Mouse (Mus musculus) B cell, adult 2 months (primary cell): Measurements from ENCODE around the gene Limk2.

Experiments used
- DNase-seq, 2 experiments: peaks; one replicate each; pipeline ENCODE4 v3.0.0; 2022

Limk2 gene

DNA sequence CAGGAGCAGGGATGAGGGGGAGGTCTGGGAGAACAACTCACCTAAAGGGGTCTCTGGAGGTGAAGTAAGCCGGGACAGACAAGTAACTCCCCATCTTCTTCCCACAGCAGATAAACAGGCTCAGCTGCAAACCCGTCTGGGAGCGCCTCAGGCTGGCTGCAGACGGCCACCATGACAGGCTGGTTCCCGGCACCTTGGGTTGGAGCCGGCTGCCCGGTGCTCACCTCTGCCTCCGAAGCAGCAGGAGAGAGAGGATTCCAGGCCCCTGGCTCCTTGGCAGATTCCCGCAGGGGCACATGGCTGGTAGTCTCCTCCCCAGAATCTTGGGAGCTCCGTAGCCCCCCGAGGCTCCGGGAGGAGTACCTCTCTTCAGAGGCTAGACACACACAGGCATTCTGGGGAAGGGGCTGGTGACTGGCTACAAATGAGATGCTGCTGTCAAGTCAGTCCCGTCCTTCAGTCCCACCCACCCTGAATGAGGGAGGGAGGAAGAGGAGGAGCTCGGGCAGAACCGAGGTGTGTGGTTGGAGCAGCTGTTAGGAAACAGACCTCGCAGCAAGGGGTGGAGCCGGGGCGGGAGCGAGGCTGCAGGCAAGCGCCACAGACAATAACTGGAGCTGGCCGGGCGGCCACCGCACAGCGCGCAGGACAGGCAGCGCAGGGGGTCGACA, 37.9 kb downstream of the Limk2 start:
- peak; percentile 58 to 59 for DNase-seq

DNA sequence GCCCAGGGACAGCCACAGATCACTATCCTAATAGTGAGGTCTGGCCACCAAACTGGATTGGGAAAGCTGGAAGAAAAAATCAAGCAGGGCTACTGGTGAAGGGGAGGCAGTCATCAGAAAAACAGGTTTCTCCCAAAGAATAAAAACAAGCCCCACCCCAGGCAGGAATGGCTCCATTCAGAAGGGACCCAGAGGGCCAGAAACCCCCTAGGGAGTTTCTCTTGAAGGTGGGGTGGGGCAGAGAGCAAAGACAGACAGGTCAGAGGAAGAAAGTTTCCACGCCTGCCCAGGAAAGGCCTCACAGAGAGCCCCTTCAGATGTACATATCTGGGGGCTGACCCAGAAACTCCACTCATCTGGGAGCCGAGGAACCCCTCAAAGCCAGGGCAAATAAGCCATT, 38.8 kb downstream of the Limk2 start:
- DNase-seq, result no peak

DNA sequence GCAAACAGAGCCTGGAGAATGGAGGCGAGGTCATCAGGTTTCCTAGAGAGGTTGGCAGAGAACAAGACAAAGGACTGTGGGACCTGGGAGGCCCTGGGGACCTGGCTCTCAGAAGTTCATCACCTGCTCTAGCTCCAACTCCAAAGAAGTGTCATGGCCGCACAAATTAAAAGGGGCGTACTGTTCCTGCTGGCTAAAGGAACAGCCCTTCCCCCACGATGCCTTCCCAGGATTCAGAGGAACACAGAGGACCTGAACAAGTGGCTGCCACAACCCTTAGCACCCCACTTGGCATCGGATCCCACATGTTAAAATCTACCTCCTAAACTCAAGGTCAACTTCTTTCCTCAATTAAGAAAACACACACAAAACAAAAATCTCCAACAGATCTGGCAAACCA, 39.5 kb downstream of the Limk2 start:
- no peak for DNase-seq

DNA sequence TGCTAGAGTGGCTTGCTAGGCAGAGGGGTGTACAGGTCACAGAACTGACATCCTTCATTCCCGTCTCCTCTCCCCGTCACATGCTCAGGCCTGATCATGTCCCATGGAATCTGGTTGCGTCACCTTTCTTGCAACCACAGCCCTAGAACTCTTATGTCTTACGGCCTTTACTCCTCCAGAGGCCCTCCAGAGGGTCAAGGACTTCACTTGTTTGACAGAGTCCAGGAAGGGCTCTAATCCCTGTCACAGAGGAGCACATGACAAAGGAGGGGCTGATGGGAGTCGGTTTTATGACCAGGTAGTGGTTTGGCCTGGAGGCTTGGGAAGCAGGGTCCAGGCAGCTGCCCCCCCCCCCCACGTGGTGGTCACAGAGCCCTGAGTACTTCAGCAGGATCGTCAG, 40.0 kb downstream of the Limk2 start:
- no peak for DNase-seq

DNA sequence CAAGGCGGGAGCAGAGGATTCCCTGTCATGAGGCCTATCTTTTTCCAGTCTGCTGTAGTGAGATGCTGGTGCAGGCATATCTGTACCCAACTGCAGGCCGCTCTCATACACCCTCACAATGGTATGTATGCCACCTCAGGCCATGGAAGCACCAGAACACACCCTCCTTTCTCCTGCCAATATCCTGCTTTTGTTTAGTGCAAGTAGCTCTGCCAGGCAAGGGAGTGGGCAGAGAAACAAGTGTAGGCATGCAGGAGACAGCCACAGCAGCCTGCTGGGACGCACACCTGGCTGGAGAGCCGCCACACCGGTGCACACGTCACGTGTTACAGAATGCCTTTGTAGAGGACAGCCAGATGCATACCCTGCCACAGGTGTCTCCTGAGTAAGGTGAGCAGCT, 42.6 kb downstream of the Limk2 start:
- no peak for DNase-seq

DNA sequence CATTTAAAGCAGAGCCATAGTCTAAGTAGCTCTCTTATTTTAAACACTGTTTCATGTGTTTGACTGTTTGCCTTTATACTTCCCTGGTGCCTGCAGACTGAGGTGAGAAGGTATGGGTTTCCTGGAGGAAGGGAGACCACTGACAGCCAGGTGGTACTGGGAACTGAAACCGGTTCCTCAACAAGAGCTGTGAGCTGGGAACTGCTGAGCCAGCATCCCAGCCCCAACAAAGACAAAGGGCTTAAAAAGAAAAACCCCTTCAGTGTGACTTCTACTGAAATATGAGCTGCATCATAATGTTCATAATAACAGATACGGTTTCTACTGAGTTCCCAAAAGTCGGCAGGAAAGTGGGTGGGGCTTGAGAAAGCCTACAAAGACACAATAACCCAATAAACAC, 46.1 kb downstream of the Limk2 start:
- DNase-seq, result no peak

- DNase-seq, result no peak
These were observed 55.9 kb downstream of the Limk2 start for GRCm38 (mm10) chr11:3352990-3353585.

GRCm38 (mm10) chr11:3352131-3352530, 56.9 kb downstream of the Limk2 start:
- DNase-seq, result no peak

GRCm38 (mm10) chr11:3349343-3349695, 59.7 kb downstream of the Limk2 start:
- no peak for DNase-seq

DNA sequence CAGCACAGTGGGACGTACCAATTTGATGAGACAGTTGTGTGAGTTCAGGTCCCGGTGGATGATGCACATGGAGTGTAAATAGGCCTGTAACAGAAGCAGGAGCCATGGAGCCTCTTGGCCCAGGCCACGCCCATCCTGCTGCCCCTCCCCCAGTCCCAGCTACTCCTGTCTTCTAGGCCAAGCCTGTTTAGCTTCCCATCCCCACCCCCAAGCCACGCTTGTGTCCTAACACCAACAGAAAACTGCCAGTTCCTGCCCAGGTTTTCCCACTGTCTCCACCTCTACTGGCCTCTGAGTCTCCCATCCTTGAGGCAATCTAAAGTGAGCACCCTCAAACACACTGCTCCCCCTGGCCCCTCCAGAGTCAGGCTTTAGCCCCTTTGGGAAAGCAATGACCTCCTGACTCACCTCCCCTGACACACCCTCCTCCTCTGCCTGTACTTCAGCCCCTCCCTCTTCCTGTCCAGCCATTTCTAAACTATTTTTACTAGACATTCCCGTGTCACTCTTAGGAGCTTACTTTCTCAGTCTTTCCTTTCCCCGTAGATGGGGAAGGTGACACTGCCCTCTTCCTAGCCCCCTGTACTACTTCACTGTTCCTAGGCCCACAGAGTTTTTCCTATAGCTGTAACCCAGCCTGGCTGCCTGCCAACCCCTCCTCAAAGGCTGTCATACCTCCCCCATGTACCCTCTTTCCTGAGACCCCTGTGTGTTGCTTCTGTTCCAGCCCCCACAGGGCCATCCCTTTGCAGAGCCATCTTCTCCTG, 60.2 kb downstream of the Limk2 start:
- DNase-seq, result peak in 1 of 2 experiments; percentile 24

- DNase-seq, result no peak
These were observed 61.2 kb downstream of the Limk2 start for GRCm38 (mm10) chr11:3347835-3348195.

DNA sequence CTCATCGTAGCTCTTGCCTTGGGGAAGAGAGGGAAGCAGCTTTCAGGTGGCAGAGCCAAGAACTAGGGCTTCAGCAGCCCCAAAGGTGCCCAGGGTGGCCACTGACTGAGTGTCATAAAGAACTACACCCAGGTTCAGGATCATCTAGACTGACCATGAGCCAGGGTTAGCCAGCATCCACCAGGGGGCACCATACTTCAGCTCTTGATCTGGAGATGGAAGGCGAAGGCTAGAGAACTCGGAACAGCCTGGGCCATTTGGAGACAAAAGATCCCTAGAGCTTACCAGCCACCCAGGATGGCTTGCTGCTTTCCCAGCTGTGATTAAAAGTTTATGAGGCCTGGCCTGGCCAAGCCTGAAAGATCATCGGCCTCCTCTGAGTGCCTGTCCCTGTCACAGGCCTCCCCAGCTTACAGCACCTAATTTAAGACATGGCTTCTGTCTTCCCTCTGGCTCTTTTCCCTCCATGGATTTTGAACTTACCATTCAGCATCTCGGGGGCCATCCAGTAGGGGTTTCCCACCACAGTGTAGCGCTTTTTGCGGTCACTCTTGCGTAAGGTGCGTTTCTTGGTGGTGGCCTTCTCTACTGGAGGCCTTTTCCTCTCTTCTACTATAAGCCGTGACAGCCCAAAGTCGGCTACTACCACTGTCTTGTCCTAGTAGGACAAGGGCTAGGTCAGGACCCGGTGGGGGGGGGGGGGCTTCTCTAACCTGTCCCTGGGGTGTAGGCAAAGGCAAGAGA, 61.7 kb downstream of the Limk2 start:
- peak; percentile 93 to 94 for DNase-seq

- DNase-seq, result no peak
These were observed 62.6 kb downstream of the Limk2 start for GRCm38 (mm10) chr11:3346351-3346750.

GRCm38 (mm10) chr11:3344916-3345315, 64.1 kb downstream of the Limk2 start:
- peak; percentile 11 to 21 for DNase-seq

GRCm38 (mm10) chr11:3341476-3341875, 67.5 kb downstream of the Limk2 start:
- peak in 1 of 2 experiments; percentile 8 for DNase-seq

DNA sequence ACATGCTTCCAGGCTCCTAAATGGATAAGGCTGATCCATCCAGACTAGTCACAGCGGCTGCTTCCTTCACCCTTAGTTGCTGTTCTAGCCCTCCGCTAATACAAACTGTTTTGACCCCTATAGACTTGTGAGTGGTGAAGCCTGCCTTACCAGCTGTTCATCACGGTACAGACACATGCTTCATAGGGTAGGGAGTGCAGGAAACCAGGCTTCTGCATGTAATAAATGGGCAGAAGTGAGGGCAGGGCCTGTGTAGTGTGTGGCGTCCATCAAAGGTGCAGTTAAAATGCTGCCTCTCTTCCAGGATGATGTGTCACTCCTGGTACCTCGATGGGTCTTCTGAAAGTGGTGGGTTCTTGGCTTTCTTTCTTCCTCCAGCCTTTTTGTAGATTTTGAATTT, 71.0 kb downstream of the Limk2 start:
- DNase-seq, result peak in 1 of 2 experiments; percentile 34

- DNase-seq, result peak; percentile 13 to 28
These were observed 71.6 kb downstream of the Limk2 start for GRCm38 (mm10) chr11:3337173-3337955.

GRCm38 (mm10) chr11:3336602-3337001, 72.4 kb downstream of the Limk2 start:
- no peak for DNase-seq

GRCm38 (mm10) chr11:3335651-3336216, 73.3 kb downstream of the Limk2 start:
- DNase-seq, result peak; percentile 81 to 85

GRCm38 (mm10) chr11:3334711-3335316, 74.2 kb downstream of the Limk2 start:
- peak; percentile 55 to 59 for DNase-seq

DNA sequence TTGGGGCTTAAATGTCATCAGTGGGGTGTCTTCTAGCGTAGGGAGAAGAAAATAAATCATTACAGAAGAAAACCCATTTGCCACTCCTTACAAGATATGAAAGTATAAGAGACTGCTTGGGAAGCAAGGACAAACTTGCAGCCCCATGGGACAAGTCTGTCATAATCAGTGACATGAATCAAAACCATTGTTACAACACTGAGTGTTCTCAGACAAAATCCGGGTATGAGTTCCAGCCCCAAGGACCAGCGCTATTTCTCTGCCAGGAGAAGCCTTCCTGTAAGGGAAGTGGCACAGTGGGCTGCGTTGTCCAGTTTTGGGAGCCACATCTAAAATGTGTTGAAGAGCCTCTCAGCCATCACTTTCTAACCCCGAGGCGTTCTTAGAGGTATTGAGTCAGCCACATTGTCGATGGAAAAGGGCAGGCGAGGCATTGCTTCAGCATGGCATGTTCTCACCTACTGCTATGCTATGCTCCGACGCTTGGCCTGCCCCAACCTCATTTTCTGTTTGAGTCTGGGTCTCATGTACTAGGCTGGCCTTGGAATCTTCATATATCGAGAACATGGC, 74.8 kb downstream of the Limk2 start:
- DNase-seq, result peak; percentile 31 to 38
